Mouse (Mus musculus) 3134 (cell line): Measurements from ENCODE around the gene Tcfl5.

Experiments used
- DNase-seq: peaks from one replicate; pipeline ENCODE4 v3.0.0-alpha.2; 2011; ENCODE audit warnings: low spot score; ENCODE audit not compliant: insufficient read length; ENCODE audit errors: extremely low read depth

The Tcfl5 gene

DNA sequence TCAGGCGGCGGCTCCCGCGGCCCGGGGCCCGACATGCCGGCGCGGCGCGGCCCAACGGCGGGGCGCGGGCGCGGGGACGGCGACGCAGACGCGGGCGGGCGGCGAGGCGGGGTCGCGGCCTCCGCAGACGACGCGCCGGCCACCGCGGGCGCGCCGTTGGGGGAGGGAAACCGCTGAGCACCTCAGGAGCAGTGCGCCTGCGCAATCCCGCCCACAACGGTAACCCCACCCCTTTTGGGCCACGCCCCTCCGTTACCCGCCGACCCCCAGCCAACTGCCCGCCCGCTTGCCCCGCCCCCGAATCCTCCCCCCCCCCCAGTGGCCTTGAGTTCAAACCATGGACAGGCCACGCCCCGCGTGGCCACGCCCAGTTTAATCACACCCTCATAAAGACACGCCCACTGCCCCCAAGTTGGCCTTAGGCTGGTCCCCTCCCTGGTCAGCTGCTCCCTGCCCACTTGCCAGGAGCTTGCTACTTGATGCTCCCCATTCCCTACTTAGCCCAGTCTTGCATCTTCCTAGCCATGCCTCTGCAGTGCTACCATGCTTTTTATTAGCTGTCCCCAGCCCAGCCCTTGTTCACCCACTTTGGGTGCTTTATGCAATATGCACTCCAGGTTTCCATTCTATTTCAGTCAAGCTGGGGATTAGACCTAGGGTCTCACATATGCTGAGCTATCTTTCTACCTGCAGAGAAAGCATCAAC is at the start of gene Tcfl5:
Gene Tcfl5 (minus strand): TSS at position 154 of the 706 bp plus-strand sequence.
- no peak for DNase-seq

DNA sequence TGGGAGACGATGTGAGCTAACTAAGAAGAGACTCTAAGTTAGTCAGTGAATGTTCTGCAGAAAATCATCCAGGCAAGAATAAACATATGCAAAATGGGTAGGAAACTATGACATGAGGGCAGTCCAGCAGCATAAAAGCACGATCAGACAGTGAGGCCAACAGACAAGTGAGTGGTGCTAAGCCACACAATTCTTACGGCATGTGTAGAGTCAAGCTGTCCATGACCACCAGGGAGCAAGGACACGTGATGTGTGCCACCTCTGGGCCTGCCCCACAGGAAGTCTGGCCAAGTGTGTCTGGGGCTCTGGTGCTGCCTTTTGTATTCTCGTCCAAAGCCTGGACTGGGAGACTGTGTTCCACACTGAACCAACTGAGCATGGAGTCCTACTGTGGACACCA is 47.3 kb upstream of the Tcfl5 start:
- no peak for DNase-seq

DNA sequence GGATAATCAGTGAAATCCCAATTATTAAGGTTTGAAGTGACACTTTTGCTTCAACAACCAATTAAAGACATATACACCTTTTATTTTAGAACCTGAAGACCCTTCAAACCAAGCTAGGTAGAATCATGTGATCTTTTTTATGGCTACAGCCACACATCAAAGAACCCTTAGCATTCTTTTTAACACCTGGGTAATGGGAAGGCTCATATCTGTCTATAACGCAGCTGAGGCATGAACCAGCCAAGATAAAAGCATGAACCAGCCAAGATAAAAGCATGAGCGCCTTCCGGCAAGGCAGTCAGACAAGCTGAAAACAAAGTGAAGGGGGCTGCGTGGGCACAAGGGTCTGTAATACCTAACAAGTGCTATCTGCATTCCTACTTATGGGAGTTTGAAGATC is 41.5 kb upstream of the Tcfl5 start:
- no peak for DNase-seq

DNA sequence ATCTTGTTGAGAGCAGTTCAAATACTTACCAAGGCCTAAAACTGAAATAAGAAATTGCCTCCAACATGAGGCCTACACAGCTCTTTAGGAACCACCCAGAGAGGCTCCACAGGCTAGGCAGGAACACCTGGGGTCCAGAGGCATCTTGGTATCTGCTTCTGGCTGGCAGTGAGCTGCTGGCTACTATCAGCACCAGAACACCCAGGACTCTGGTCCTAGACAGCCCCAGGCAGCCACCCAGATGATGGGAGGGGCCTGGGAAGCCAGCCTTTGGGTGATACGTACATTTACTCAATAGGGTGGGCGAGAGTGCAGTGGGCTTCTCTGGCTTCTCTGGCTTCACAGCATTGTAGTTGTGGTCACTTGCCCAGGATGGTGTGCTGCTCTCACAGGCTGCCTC is 41.0 kb upstream of the Tcfl5 start:
- DNase-seq = no peak

DNA sequence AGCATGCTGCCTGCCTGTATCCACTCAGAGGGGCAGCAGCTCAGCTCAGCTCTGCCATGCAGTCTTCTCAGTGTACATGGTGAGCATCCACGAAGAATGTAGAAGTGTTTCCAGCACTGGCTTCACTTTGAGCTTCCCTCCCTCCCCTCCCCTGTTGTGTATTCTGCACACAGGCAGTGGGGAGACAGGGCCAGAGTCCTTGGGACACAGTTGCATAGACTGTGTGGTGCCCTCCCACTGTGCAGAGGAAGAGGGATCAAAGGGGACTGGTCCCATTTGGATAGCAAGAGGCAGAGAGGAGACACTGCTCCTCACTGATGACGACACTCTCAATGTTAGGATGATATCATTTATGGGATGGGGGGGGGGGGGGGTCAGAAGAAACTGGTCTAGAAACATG is 38.7 kb upstream of the Tcfl5 start:
- no peak for DNase-seq

DNA sequence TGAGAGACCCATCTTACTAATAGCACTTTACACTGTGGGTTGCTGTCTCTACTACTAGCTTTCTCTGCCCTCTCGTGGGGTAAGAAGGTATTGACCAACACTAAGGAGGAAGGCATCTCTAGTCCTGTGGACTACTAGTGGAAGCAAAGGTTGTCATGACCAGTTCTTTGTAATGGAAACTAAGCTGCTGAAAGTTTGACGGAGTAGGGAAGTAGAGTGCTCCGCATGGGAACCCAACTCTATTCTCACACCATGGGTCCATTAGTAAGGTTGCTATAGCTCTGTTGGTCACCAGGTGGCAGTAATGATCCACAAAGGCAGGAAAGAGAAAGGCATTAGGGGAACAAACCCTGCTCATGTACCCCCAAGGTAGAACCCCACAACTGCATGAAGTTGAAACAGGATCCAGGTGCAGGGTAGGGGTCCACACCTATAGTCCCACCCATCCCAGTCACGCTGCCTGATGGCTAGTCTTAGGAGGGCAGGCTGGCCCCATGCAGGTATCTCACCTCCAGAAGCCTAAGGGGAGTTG is 36.2 kb upstream of the Tcfl5 start:
- DNase-seq = no peak

DNA sequence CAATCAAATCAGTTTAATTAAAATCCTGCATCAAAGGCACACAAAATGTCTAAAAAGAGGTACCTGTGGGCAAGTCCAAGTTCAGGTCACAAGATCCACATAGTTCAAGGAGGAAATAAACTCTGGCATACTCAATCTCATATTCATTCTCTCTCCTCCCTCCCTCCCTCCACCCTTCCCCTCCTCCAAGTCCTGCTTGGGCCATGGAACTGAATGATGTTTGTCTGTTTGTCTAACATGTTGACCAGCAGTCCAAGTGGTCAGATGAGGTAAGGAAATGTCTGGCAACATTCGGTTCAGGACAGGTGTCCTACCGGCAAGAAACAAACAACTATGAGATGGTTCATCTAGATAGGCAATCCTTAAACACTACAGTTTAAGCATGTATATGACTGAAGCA is 34.2 kb upstream of the Tcfl5 start:
- no peak for DNase-seq

DNA sequence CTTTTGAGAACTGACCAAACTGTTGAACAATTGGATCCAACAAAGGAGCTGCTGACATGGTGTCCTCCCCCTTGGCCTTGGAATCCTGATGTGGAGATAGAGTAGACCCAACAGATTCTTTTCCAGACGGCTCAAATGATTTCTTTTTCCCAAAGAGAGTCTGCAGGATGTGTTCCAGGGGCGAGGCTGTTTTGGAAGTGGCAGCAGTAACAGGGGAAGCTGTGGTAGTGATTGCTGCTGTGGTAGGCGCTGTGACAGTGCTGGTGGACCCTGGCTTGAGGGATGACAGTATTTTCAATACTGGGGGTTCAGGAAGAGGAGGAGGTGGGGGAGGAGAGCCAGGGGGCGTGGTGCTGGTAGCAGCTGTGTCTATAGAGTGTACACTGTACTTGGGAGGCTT is 19.5 kb upstream of the Tcfl5 start:
- no peak for DNase-seq

DNA sequence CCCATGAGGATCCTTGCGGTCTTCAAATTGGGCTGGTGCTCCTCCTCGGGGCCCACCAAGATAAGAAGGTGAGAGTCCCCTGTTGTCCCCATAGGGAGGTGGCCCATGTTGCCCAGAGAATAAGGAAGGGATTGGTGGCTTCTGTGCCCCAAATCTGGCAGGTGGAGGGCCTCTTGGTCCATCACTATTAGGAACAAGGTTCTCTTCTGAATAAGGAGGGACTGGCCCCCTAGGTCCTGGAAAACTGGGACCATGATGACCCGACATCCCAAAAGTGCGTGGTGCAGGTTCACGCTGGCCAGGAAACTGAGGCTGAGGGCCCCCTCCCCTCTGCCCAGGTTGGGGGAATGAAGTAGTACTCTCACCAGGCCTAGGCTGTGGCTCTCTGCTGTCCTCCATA is 18.0 kb upstream of the Tcfl5 start:
- no peak for DNase-seq

DNA sequence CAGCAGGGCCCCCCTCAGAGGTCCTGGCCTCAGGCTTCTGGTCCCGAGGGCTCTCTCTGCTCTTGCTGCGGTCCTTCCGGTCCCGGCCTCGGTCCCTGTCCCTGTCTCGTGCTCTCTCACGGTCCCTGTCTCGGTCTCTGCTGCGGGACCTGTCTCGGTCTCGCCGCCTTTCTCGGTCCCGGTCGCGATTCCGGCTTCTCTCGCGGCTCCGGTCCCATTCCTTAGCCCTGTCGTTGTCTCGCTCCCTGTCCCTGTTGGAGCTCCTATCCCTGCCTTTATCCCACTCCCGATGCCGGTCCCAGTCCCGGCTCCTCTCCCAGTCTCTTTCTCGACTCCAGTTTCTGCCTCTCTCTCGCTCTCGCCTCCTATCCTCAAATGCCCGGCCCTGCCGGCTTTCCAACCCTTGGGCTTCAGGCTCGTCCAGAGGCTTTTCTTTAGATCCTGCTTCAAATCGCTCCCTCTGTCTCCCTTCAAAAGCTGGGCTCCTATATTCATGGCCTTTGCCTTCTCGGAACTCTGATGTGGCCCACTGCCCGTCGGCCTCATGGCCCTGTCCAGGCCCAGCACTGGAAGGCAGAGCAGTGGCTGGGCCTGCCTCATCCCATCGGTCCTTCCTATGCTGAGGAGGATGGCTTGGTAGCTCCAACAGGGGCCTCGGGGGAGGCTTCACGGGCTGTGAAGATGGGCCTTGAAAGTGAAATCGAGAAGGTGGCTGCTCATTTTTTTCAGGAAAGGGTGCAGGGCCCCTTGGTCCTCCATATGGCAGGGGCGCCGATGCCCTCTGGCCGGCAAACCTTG is 17.0 kb upstream of the Tcfl5 start:
- peak; percentile 34 for DNase-seq

DNA sequence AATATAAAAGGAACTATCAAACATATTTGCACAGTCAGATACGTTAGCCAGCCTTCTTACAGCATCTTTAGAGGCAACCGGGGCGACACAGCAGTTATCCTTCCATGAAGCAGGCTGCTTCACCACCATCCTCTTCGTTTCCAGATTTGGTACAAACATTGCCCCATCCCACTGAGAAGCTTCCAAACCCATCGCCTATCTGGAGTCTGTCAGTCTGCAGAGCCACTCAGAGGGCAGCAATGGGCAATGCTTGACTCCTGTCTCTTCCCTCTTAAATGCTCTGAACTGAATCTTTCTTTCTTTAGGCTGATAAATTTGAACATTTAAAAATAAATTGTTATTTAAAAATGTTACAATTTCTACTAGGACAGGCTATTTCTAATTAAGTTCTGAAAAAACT is 15.9 kb upstream of the Tcfl5 start:
- DNase-seq = no peak

DNA sequence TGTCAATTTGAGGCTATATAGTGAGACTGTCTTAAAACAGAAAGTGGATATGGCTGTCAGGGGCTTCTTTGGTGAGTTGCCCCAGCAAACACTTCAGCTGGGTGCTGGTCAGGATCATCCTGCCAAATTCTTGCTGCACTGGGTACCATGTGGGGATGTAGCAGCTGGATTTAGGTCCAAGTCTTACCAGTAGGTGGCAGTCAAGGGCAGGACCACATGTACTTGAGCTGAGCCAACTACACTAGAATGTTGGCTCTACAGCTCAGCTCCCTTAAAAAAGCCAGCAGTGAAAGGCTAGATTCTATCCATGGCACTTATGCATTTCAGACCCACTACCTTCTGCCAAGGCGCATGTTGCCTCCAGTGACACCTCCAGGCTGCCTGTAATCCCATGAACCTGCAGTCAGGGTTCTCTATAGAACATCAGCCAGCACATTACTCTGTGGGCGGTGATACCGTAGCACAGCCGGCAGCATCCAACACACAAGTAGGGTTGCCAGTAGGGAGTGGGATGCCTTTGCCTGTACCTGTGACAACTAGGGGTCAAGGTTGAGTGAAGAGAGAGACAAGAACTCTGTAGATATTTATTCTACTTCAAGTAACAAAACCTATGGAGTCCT is 15.0 kb upstream of the Tcfl5 start:
- DNase-seq = peak; percentile 41

DNA sequence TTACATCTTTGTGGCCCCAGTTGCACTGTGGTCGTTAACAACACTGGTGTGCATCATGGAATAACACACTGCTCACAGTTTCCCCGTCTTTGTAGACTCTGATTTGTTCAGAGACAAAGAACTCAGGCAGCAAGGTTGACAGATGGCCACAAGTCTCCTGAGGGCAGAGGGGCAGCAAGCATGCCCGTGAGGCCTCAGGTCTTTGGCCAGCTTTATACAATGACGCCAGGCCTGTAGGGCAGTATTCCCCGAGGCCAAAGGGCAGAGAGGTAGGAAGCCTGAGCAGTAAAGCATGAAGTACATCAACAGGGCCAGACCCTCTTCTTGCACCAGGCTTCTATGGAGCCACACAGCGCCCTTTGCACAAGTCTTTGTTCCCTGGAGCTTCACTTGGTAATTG is 12.6 kb upstream of the Tcfl5 start:
- DNase-seq = no peak

DNA sequence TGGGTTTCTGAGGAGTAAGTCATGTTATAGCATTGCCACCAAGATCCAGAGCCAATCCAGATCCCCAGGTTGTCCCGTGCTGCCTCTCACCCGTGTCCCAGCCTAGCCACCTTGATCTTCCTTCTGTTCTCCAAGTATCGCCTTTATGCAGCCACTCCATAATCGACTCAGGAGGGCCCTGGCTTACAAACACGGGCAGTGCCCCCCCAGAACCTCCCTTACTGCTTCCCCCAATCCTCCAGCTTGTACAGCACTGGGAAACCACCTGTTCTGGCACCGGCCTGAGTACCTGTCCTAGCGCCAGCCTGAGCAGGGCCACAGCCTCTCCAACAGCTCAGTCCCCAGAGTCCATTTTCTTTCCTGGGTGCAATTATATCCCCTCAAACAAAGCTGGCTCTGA is 12.2 kb upstream of the Tcfl5 start:
- DNase-seq = no peak

DNA sequence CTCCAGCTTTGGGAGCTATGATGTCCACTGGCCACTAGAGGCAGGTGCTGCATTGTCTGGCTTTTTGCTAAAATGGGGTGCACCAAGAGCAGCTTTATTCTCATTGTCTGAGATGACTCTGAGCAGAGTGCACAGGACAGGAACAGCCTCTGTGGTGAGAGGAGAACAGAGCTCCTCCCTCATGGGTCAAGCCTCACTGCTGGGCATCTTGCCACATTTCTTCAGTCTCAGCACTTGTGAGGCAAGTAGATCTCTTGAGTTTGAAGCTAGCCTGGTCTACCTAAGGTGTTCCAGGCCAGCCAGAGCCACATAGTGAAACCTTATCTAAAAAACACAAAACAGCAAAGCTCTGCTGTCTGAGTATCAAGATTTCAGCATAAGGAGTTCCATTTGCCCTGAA is 4.3 kb upstream of the Tcfl5 start:
- DNase-seq = no peak

DNA sequence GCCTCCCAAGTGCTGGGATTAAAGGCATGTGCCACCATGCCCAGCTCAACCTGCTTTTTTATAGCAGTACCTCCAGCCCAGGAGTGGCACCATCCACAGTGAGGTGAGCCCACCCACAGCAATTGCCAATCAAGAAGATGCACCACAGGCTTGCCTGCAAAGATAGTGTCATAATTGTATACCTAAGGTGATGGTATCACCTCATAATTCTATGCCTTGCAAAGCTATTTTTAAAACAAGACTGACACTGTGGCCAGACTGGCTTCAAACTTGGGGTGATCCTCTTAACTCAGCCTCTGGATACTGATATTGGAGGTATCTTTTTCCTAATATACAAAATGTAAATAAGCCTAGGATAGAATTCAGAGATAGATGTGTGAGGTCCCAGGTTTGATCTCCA is 1.1 kb upstream of the Tcfl5 start:
- DNase-seq = no peak

DNA sequence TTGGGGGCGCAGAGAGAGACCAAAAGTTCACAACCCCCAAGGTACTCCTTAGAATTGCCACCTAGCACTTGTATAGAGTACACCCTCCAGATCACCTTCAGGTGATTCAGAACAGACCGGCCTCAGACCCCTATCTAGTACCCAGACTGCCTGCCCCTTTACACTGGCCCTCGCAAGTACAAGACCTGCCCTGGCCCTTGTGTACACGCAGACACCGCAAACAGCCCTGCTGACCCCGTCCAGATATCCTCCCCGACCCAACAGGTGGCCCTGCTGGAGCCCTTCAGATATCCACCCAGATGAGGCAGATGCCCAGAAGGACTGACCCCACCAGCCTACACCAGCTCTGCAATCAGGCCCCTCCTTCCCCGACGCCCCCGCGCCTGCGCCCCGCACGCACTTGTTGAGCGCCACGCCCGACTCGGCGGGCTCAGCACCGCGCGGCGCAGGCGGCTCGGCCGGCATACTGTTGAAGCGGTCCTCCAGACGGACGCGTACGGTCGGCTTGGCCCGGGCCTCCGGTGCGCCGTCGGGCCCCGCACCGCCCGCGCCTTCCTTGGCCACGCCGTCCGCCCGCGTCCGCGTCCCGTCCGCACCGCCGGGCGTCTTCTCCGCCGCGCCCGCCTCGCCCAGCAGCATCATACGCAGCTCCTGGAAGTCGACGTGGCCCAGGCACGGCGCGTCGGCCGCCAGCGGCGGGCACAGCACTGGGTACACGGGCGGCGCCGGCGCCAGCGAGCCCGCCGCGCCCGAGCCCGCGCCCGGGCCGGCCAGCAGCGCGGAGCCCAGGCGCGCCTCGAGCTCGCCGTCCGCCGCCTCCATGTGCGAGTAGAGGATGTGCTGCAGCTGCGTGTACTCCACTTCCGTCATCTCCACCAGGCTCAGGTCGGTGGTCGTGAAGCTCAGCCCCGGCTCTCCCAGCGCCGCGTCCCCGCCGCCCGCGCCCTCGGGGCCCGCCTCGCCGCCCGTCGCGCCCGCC is 643 bp downstream of the Tcfl5 start:
- no peak for DNase-seq

DNA sequence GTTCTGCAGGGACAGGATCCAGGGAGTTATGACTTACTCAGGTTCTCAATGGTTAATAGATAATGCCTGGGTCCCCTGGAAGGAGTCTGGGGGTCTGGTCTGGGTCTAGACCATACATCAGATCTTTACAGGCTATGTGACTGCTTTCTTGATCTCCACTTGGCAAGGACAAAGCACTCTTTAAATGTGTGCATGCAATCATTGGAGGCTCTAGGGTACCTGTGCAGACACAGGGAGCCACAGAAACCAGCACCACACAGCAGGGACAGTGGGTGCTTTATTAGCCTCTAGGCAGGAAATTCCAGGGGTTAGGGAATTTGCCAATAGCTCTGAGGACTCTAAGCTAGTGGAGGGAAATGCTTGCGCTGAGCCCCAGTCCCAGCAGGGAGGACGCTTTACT is 30.6 kb downstream of the Tcfl5 start:
- no peak for DNase-seq

DNA sequence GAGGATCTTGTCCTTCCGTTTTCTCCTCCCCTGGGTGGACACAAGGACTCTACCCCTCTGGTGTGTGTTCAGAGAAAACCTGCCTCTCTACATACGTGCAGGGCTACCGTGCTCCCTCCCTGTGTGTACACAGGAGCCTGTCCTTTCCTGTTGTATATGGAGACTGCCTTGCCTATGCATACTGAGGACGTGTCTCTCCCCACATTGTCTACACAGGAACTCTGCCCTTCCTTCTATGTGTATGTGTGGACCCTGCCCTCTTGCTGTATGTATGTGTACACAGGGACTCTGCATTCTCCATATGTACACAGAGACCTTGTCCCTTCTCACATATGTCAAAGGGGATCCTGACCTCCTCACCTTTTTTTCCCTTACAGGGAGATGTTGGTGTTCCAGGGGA is 32.2 kb downstream of the Tcfl5 start:
- DNase-seq = no peak

DNA sequence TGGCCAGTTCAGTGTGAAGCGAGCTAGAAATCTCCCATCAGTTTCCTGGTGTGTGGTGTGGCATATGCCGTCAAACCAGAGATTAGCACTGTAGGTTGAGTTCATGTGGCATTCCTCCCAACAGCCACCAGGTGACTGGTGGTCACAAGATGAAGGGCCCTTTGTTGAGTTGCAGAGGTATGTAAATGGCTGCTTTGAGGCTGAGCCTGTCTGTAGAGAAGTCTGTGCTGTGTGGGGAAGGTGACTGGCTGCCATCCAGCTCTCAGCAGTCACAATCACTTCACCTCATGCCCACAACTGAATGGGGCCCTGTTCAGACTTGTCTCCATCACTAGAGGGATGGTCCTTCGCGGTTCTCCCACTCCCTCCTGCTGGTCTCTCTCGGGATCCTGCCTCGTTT is 37.7 kb downstream of the Tcfl5 start:
- no peak for DNase-seq
